Mouse (Mus musculus): ENCODE measurements at regions not wholly inside any gene's neighbourhood (a gene's known extent, or its start where the extent isn't known, plus 50 kb on each side); places are given as distances from the start of the nearest gene placed in this dataset.
"Not testable (repeated sequence)": the region's sequence is repeated elsewhere in the genome, so short reads cannot be mapped to it uniquely, and the experiment has no call there.

DNA sequence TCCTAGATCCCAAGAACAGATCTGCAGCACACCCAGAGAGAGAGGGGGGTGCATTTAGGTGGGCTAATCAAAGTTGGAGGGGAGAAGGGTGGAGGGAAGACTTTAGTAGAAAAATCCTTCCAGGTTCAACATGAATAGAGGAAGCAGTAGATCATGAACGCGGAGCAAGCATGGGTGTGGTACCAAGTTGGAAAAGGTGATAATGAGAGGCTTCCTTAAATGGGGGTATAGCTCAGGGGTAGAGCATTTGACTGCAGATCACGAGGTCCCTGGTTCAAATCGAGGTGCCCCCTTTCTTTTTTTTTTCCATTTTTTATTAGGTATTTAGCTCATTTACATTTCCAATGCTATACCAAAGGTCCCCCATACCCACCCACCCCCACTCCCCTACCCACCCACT lies 54.0 kb upstream of the Krba1 start:
- H3K9me3 ChIP-seq; H3K27me3 ChIP-seq; H3K4me2 ChIP-seq (replicated peaks); H3K36me3 ChIP-seq; H3K27ac ChIP-seq (replicated peaks); H3K4me3 ChIP-seq; H3K4me1 ChIP-seq; H3K9ac ChIP-seq (replicated peaks); ATAC-seq (ENCODE audit: low FRiP score, low read depth): not testable (repeated sequence)
- WGBS = 92% methylated on average over 4 of the region's 4 CpGs

DNA sequence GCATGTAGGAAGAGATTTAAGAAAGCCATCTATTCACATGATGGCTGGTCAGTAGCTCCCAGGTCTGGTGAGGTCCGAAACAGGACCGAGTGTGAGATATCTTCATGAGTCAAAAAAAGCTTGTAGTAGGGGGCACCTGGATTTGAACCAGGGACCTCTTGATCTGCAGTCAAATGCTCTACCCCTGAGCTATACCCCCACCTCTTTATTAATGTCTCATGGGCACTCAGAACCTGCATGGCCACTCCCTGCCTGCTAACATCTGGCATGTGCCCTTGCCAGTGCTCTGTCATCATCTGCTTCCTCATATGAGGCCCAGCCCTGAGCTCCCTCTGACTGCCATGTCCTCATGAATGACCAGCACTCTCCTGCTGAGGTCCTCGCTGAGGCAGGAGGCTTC lies 58.4 kb upstream of the Krba1 start:
- not testable (repeated sequence) for H3K27ac ChIP-seq (replicated peaks)

DNA sequence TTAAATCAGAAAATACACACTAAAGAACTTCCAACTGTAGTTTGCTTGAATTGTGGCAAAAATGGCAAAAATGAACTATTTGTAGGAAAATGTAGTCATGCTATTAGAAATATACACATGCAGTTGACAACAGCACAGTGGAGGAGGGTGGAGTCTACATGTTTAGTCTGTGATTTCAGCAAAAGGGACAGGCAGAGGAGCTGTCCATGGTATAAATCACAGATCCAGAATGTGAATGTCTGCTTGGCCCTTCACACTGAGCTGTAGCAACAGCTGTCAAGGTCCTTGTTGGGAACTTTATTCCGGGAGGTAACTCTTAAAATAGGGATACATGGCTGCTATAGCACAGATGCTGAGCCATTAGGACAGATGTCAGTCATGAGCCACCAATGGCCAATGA lies 107.4 kb upstream of the Krba1 start:
- no peaks in the 10 kb centered on the region for H3K9me3 ChIP-seq
- no peak overlapping the region for H3K4me2 ChIP-seq (replicated peaks)
- no peaks in the 10 kb centered on the region for H3K4me1 ChIP-seq
- no peaks in the 10 kb centered on the region for H3K36me3 ChIP-seq
- no peak for ATAC-seq (ENCODE audit: low FRiP score, low read depth)
- WGBS = 88% methylated on average over 1 of the region's 1 CpGs
- H3K27me3 ChIP-seq = no peaks in the 10 kb centered on the region
- H3K4me3 ChIP-seq = no peak overlapping the region
- H3K9ac ChIP-seq (replicated peaks) = no peak overlapping the region
- no peak overlapping the region for H3K27ac ChIP-seq (replicated peaks)

More for the DNA sequence above, 58.4 kb upstream of the Krba1 start:
- H3K9me3 ChIP-seq; H3K4me3 ChIP-seq; H3K27me3 ChIP-seq; ATAC-seq (ENCODE audit: low FRiP score, low read depth); H3K4me2 ChIP-seq (replicated peaks); H3K36me3 ChIP-seq; H3K9ac ChIP-seq (replicated peaks); H3K4me1 ChIP-seq: not testable (repeated sequence)
- WGBS = 85% methylated on average over 3 of the region's 3 CpGs

DNA sequence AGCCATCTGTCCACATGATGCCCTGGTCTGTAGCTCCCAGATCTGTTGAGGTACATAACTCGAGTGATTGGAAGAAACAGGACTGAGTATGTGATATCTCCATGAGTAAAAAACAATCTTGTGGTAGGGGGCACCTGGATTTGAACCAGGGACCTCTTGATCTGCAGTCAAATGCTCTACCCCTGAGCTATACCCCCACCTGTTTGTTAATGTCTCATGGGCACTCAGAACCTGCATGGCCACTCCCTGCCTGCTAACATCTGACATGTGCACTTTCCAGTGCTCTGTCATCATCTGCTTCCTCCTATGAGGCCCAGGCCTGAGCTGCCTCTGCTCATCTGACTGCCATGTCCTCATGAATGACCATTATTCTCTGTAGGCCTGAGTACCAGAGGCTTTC lies 115.7 kb upstream of the Krba1 start:
- 65% methylated on average over 1 of the region's 1 CpGs for WGBS

DNA sequence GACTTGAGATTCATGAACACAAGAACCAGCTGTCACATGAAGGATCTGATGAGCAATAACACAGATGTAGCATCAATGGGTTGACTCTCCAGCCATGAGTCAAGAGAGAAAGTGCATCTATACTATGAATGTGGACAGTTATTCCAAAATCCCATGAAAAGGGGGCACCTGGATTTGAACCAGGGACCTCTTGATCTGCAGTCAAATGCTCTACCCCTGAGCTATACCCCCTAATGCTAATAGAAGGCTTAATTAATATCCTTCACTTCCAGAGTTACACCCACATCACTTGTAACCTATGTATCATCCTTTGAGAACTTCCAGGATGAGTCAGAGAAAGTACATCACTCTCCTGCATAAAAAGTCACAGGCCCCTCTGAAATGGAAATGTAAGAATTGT lies 133.8 kb upstream of the Krba1 start:
- not testable (repeated sequence) for H3K9me3 ChIP-seq; H3K4me1 ChIP-seq; H3K4me3 ChIP-seq; H3K27ac ChIP-seq (replicated peaks); H3K36me3 ChIP-seq; ATAC-seq (ENCODE audit: low FRiP score, low read depth); H3K27me3 ChIP-seq; H3K4me2 ChIP-seq (replicated peaks); H3K9ac ChIP-seq (replicated peaks)

More for the DNA sequence above, 115.7 kb upstream of the Krba1 start:
- H3K9me3 ChIP-seq; H3K36me3 ChIP-seq; H3K4me3 ChIP-seq; H3K4me2 ChIP-seq (replicated peaks); ATAC-seq (ENCODE audit: low FRiP score, low read depth); H3K4me1 ChIP-seq; H3K27ac ChIP-seq (replicated peaks); H3K27me3 ChIP-seq; H3K9ac ChIP-seq (replicated peaks): not testable (repeated sequence)

DNA sequence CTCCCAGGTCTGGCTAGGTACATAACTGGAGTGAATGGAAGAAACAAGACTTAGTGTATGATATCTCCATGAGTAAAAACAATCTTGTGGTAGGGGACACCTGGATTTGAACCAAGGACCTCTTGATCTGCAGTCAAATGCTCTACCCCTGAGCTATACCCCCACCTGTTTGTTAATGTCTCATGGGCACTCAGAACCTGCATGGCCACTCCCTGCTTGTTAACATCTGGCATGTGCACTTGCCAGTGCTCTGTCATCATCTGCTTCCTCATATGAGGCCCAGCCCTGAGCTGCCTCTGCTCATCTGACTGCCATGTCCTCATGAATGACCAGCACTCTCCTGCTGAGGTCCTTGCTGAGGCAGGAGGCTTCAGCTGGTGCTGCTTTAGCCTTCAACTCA lies 142.4 kb upstream of the Krba1 start:
- ATAC-seq (ENCODE audit: low FRiP score, low read depth); H3K4me2 ChIP-seq (replicated peaks); H3K9me3 ChIP-seq; H3K27me3 ChIP-seq; H3K4me1 ChIP-seq; H3K36me3 ChIP-seq; H3K4me3 ChIP-seq; H3K9ac ChIP-seq (replicated peaks); H3K27ac ChIP-seq (replicated peaks): not testable (repeated sequence)

DNA sequence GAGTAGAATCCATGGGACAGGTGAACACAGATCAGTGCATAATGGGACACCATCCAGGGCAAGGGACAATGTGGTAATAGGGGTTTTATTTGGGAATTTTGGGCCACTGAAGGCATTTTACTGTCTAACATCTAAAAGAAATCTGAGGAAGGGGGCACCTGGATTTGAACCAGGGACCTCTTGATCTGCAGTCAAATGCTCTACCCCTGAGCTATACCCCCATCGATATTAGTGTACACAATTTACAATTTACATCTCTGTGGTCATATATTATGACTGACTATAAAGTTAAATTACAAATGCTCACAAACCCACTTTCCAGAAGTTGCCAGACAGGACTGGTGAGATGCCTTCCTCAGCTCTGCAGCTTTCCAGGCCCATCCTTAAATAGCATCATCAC lies 143.4 kb upstream of the Krba1 start:
- H3K4me1 ChIP-seq = no peaks in the 10 kb centered on the region
- H3K9me3 ChIP-seq = no peaks in the 10 kb centered on the region
- no peaks in the 10 kb centered on the region for H3K36me3 ChIP-seq
- no peak overlapping the region for H3K4me3 ChIP-seq
- WGBS = 79% methylated on average over 1 of the region's 1 CpGs
- H3K27me3 ChIP-seq = no peaks in the 10 kb centered on the region
- H3K27ac ChIP-seq (replicated peaks) = no peak overlapping the region
- ATAC-seq (ENCODE audit: low FRiP score, low read depth) = no peak
- no peak overlapping the region for H3K9ac ChIP-seq (replicated peaks)
- no peak overlapping the region for H3K4me2 ChIP-seq (replicated peaks)

DNA sequence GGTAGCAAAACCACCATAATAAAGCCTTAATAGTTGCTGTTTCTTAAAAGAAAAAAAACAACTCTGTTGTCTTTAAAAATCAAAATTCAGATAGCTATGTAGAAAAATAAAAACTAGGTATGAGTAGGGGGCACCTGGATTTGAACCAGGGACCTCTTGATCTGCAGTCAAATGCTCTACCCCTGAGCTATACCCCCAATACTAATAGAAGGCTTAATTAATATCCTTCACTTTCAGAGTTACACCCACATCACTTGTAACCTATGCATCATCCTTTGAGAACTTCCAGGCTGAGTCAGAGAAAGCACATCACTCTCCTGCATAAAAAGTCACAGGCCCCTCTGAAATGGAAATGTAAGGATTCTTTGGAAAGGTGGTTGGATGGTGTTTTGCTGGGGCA lies 151.2 kb upstream of the Krba1 start:
- not testable (repeated sequence) for H3K9me3 ChIP-seq; H3K4me2 ChIP-seq (replicated peaks); ATAC-seq (ENCODE audit: low FRiP score, low read depth); H3K4me3 ChIP-seq; H3K27ac ChIP-seq (replicated peaks); H3K36me3 ChIP-seq; H3K27me3 ChIP-seq; H3K4me1 ChIP-seq; H3K9ac ChIP-seq (replicated peaks)

DNA sequence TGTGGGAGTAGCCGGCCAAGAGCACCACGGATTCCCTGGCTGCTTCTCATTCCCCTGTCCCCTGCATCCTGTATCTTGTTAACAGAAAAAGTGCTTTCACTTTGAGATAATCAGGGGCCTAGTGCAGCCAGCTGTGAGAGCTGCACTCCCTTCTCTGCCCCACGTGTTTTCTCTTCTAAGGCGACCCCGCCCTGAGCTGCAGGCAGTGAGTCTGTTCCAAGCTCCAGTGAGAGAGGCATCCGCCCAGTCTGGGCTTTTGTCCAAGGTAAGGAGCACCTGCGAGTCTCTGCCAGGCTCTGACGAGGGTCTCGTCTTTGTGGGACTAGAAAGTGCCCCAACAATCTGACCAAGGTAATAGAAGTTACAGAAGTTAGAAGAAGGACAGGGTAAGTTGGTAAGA lies 141.0 kb upstream of the Zfp746 start:
- Histone ChIP-seq H3K4me3 (no peak overlapping the region), H3K9me3 (no peaks in the 10 kb centered on the region), H3K27me3 (no peaks in the 10 kb centered on the region), H3K27ac (replicated peaks) (no peak overlapping the region), H3K4me2 (replicated peaks) (no peak overlapping the region), H3K4me1 (no peaks in the 10 kb centered on the region), H3K9ac (replicated peaks) (no peak overlapping the region), H3K36me3 (no peaks in the 10 kb centered on the region)
- whole genome bisulfite sequencing = 67% methylated on average over 9 of the region's 9 CpGs
- ATAC-seq (ENCODE audit: low FRiP score, low read depth) = no peak

DNA sequence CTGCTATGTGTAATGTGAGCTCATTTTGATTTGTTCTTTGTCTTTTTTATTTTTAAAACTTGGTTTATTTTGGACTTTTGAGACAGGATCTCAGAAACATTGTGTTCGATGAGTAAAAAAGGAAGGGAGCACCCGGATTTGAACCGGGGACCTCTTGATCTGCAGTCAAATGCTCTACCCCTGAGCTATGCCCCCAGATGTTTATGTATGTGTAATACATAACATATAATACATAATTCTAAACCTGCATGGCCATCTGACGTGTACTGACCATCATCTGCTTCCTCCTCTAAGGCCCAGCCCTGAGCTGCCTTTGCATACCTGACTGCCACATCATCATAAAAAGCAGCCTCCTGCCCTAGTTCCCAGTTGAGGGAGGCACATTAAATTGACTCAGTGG lies 137.8 kb upstream of the Zfp746 start:
- 94% methylated on average over 4 of the region's 4 CpGs for WGBS
- no peak for ATAC-seq (ENCODE audit: low FRiP score, low read depth)
- Histone ChIP-seq H3K36me3 (no peaks in the 10 kb centered on the region), H3K9me3 (no peaks in the 10 kb centered on the region), H3K27me3 (no peaks in the 10 kb centered on the region), H3K4me2 (replicated peaks) (no peak overlapping the region), H3K4me3 (no peak overlapping the region), H3K27ac (replicated peaks) (no peak overlapping the region), H3K9ac (replicated peaks) (no peak overlapping the region), H3K4me1 (no peaks in the 10 kb centered on the region)

DNA sequence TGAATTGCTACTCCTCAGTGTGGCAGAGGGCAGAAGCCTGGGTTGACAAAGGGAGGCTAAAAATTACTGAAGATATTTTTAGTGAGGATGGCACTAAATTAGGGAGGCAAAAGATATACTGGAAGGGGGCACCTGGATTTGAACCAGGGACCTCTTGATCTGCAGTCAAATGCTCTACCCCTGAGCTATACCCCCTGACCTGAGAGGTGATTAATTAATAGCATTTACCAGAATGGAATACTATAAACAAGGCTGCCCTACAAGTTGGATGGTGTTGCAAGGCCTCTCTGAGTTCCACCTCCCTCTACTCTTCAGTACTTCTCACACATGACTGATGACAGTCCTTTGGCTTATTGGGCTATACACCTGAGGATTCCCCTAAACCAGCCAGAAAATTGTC lies 136.6 kb upstream of the Zfp746 start:
- H3K27ac ChIP-seq (replicated peaks) = no peak overlapping the region
- no peak overlapping the region for H3K4me3 ChIP-seq
- no peaks in the 10 kb centered on the region for H3K27me3 ChIP-seq
- no peaks in the 10 kb centered on the region for H3K4me1 ChIP-seq
- H3K9ac ChIP-seq (replicated peaks) = no peak overlapping the region
- H3K36me3 ChIP-seq = no peaks in the 10 kb centered on the region
- no peak for ATAC-seq (ENCODE audit: low FRiP score, low read depth)
- H3K9me3 ChIP-seq = no peaks in the 10 kb centered on the region
- no peak overlapping the region for H3K4me2 ChIP-seq (replicated peaks)

DNA sequence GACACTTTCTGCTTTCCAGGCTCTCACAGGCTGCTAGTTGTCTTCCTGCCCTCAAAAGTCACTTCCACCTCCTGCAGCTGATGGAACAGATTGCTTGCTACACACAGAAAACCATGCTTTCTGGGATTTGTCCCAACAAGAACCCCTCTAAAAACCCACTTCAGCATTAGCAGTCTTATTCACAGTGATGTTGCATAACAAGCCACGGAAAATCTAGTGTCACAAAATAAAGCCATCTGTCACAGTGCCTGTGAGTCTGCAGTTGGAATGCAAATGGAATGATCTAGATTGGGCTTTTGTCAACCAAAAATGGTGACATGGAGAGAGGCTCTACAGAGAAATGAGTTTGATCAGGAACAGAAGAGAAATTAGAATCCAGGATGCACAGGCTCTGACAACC lies 135.4 kb upstream of the Zfp746 start:
- H3K4me2 ChIP-seq (replicated peaks); H3K4me1 ChIP-seq; H3K27ac ChIP-seq (replicated peaks); H3K9ac ChIP-seq (replicated peaks); H3K27me3 ChIP-seq; ATAC-seq (ENCODE audit: low FRiP score, low read depth); H3K4me3 ChIP-seq; H3K9me3 ChIP-seq; H3K36me3 ChIP-seq: not testable (repeated sequence)
- 54% methylated on average over 1 of the region's 1 CpGs for WGBS

DNA sequence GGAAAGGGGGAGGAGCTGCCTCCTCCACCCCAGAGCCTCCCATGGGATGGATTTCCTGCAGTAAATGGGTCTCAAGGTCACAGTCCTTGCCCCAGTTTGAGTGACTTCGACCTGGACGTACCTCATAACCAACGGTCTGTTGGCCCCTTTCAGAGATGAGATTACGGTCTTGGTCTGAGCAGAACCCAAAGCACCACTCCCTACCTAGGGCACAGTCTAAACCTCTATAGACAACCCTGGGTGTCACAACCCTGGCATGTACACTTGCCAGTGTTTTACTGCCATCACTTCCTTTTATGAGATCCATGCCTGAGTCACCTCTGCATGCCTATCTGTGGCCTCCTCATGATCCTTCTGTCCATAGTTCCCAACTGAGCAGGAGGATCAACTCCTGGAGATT lies 128.8 kb upstream of the Zfp746 start:
- H3K36me3 ChIP-seq = no peaks in the 10 kb centered on the region
- no peak overlapping the region for H3K4me2 ChIP-seq (replicated peaks)
- H3K4me3 ChIP-seq = no peak overlapping the region
- no peak for ATAC-seq (ENCODE audit: low FRiP score, low read depth)
- H3K9ac ChIP-seq (replicated peaks) = no peak overlapping the region
- 87% methylated on average over 4 of the region's 4 CpGs for WGBS
- H3K27me3 ChIP-seq = no peaks in the 10 kb centered on the region
- no peaks in the 10 kb centered on the region for H3K9me3 ChIP-seq
- no peak overlapping the region for H3K27ac ChIP-seq (replicated peaks)
- H3K4me1 ChIP-seq = no peaks in the 10 kb centered on the region

DNA sequence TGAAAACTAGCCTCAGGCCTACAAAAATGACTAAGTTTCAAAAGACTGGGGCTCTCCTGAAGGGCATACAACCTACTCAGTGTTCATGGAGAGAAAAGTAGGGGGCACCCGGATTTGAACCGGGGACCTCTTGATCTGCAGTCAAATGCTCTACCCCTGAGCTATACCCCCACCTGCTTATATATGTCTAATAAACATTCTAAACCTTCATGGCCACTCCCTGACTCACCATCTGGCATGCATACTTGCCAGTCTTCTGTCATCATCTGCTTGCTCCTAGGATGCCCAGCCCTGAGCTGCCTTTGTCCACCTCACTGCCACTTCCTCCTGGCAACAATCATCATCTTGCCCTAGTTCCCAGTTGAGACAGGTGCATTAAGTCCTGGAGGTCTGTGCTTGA lies 123.3 kb upstream of the Zfp746 start:
- WGBS = 96% methylated on average over 2 of the region's 2 CpGs
- Histone ChIP-seq H3K36me3 (no peaks in the 10 kb centered on the region), H3K9me3 (no peaks in the 10 kb centered on the region), H3K4me3 (no peak overlapping the region), H3K27ac (replicated peaks) (no peak overlapping the region), H3K9ac (replicated peaks) (no peak overlapping the region), H3K27me3 (no peaks in the 10 kb centered on the region), H3K4me2 (replicated peaks) (no peak overlapping the region), H3K4me1 (no peaks in the 10 kb centered on the region)
- ATAC-seq (ENCODE audit: low FRiP score, low read depth) = no peak
